Mouse (Mus musculus) layer of hippocampus, adult 8-10 months (tissue): ENCODE results near the gene Dusp1. TPM values are rescaled to one million over a fixed set of nuclear protein-coding genes. Genes with fewer than 3 reads are reported as not detected.

Source experiments
- DNase-seq, 2 experiments: peaks; one replicate each; pipeline ENCODE4 v3.0.0; 2022; ENCODE audit warnings: low spot score in 2 of 2
- microRNA-seq, 2 experiments: library from miRNA; unstranded; fragments of <30 nt; microRNA quantifications; one replicate each; pipeline ENCODE4 v1.2.0; 2022
- total RNA-seq, 4 experiments: library from RNA; stranded (reverse); gene quantifications; 2 replicates each; pipeline ENCODE4 v1.2.4; 2022

Gene Dusp1
- total RNA-seq, 4 experiments from 2014 or later: 13.6 to 22.6 (median 20.6) TPM

DNA sequence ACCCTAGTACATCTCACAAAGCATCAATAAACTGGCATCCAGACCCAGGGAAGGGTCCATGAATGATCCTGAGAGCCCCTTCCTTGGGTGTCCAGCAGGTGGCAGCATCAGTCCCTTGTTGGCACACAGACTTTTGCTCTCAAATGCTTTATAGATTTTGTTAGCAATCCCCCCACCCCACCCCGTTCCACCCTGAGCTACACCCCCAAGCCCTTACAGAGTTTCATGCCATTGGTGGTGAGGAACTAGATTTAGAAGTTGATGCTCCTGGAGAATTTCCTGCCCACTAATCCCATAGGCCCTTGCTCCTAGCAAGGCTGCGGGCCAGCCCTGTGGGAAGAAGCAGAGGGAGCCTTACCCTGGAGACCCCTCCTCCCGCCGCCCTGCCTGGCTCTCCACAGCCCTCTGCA, 95.2 kb downstream of the Dusp1 start:
- peak; percentile 47 to 78 for DNase-seq

GRCm38 (mm10) chr17:26464972-26465371, 97.0 kb downstream of the Dusp1 start:
- DNase-seq: no peak

GRCm38 (mm10) chr17:26464481-26464880, 97.4 kb downstream of the Dusp1 start:
- DNase-seq: no peak

GRCm38 (mm10) chr17:26463984-26464383, 97.9 kb downstream of the Dusp1 start:
- no peak for DNase-seq

DNA sequence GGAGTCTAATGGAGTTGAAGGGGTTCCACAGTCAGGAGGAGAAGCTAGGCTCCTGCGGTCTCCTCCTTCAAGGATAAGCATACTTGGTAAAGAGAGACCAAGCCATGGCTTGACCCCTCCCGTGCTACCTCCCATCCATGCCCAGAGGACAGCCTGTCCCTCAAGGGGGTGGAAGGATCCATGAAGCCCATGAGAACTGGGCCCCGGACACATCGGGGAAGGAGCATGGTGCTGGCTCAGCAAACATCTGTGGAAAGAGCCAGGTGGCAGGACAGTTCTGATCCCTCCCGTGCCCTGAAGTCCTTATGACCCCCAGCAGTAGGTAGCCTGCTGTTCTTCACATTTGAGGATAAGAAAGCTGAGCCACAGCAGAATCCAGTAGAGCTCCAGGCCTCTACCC, 98.5 kb downstream of the Dusp1 start:
- DNase-seq: no peak

DNA sequence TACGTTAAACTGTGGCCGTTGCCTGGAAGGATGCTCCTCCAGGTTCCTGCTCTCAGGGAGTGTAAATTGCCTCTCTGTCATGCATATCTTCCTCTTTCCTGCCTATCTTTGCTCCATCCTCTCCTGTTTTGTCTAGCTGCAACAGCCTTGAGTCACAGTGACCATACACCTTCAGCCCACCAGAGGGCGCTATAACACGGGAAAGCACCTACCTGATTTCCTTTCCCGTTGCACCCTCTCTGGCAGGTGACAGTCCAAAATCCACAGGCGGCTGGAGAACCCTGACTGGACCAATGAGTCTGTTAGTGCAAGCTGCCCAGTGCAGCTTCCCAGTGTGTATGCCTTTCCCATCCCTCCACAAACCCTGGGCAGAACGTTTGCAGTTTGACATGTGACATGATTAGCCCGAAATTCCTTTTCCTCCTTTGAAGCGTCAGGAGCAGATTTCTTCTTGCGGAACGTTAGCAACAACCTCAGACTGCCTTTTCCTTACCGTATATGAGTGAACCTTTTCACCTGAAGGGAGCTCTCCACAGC, 99.2 kb downstream of the Dusp1 start:
- peak; percentile 36 to 73 for DNase-seq

DNA sequence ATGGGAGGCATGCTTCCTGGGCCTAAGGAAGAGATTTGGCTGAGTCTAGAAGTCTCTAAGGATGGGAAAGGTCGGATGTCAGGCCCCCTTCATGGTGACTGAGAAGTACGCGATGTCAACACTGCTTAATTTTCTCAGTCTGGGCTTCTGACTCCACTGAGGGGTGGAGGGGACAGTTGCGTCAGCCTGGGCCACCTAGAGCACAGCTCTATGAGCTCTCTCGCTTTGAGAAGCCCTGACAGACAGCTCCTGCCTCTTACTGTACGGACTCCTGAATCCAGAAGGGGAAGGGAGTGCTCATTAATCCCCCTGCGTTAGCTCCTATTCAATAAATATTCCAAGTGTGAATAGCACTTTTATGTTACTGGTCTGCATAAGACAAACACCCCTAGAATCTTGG, 103.9 kb downstream of the Dusp1 start:
- DNase-seq: no peak

DNA sequence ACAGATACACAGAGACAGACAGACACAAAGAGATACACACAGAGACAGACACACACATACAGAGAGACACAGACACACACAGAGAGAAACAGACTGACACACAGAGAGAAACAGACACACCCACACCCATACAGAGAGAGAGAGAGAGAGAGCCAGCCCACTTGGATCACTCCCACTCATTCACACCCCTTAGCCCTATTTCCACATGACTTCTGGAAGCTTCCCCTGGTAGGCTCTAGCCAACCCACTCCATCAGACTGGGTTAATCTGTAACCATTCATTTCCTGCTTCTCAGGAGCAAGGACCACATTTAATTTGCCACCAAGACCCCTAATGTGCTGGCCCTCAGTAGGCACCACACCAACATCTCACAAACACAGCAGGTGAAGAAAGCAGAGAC, 104.4 kb downstream of the Dusp1 start:
- no peak for DNase-seq

Small RNA genes lying within 50 kb of the gene (microRNA-seq; reads per million reads assigned to microRNA genes)
- gene Gm22420: 0 reads per million in 2 experiments

Other genes starting within 250 kb of the Dusp1 start
- gene Neurl1b, start 147.3 kb downstream of the Dusp1 start, total RNA-seq: 10 to 100 TPM; 61.3 to 87.0 (median 69.3) TPM
- gene Ergic1, start 639 bp downstream of the Dusp1 start, total RNA-seq: 100 to 1,000 TPM; 118 to 152 (median 136) TPM
- gene Atp6v0e, start 101.1 kb upstream of the Dusp1 start, total RNA-seq: 10 to 100 TPM; 44.0 to 60.6 (median 49.1) TPM
- gene Crebrf, start 153.5 kb upstream of the Dusp1 start, total RNA-seq: 100 to 1,000 TPM; 123 to 175 (median 152) TPM
- gene Bnip1, start 218.9 kb upstream of the Dusp1 start, total RNA-seq: 10 to 100 TPM; 32.7 to 35.3 (median 33.6) TPM